Mouse (Mus musculus) liver, embryonic 15.5 days (tissue): Measurements from ENCODE around the gene Fam71e1. TPM values are rescaled to one million over a fixed set of nuclear protein-coding genes. Genes with fewer than 3 reads are reported as not detected.

Experiments used
- ATAC-seq: fragments of 200-750 bp; cut with Nextera tagmentation; 2 replicates; pipeline ENCODE4 v1.8.0; 2017; ENCODE audit warnings: moderate number of reproducible peaks, mild to moderate bottlenecking, moderate library complexity; ENCODE audit not compliant: insufficient read depth
- H3K27ac ChIP-seq: fragments of 300-500 bp; sonication (generic); replicated peaks from 2 replicates; pipeline ENCODE4 v1.5.1; 2015; ENCODE audit warnings: mild to moderate bottlenecking, inconsistent platforms
- H3K27me3 ChIP-seq: fragments of 300-500 bp; sonication (generic); 2 replicates; pipeline ENCODE4 v1.6.1; 2015; ENCODE audit warnings: mild to moderate bottlenecking, inconsistent platforms
- H3K36me3 ChIP-seq: fragments of 300-500 bp; sonication (generic); replicated peaks from 2 replicates; pipeline ENCODE4 v1.6.1; 2015; ENCODE audit warnings: moderate library complexity, mild to moderate bottlenecking, inconsistent platforms
- H3K4me1 ChIP-seq: fragments of 300-500 bp; sonication (generic); replicated peaks from 2 replicates; pipeline ENCODE4 v1.6.1; 2015; ENCODE audit warnings: inconsistent platforms
- H3K4me2 ChIP-seq: fragments of 300-500 bp; sonication (generic); 2 replicates; pipeline ENCODE4 v1.6.1; 2015; ENCODE audit warnings: moderate library complexity, mild to moderate bottlenecking, inconsistent platforms
- H3K4me3 ChIP-seq: fragments of 300-500 bp; sonication (generic); replicated peaks from 2 replicates; pipeline ENCODE4 v1.5.1; 2015; ENCODE audit warnings: mild to moderate bottlenecking, inconsistent platforms
- H3K9ac ChIP-seq: fragments of 300-500 bp; sonication (generic); 2 replicates; pipeline ENCODE4 v1.6.1; 2015; ENCODE audit warnings: moderate library complexity, mild to moderate bottlenecking, inconsistent platforms
- H3K9me3 ChIP-seq: fragments of 300-500 bp; sonication (generic); replicated peaks from 2 replicates; pipeline ENCODE4 v1.6.1; 2016; ENCODE audit warnings: inconsistent platforms
- WGBS: fragments of 180-500 bp; shearing (Covaris S2); methylation state at CpG from one replicate; pipeline ENCODE4 v1.1.7; 2015; ENCODE audit warnings: mixed read lengths; ENCODE audit not compliant: insufficient replicate concordance; 5-methylcytosine and 5-hydroxymethylcytosine counted together
- polyA plus RNA-seq: library from polyadenylated mRNA; unstranded; fragments of >200 nt; fragmentation: Nextera tagmentation; extraction: Ambion mirVana; gene quantifications from 2 replicates; pipeline ENCODE4 v1.2.1, GENCODE M21; 2015

Gene Fam71e1
- polyA plus RNA-seq, 1 experiment from 2014 or later = 2.0 TPM

GRCm38 (mm10) chr7:44531207-44531606 is 34.8 kb downstream of the Fam71e1 start:
- Histone ChIP-seq H3K36me3 (peaks cover 42% of the 10 kb centered on the region), H3K9ac (no peak overlapping the region), H3K4me3 (no peak overlapping the region), H3K4me2 (no peak overlapping the region), H3K27me3 (peaks cover 26% of the 10 kb centered on the region), H3K4me1 (peaks cover 19% of the 10 kb centered on the region), H3K27ac (no peak overlapping the region), H3K9me3 (no peaks in the 10 kb centered on the region)
- 23% methylated on average over 5 of the region's 5 CpGs for WGBS
- no peak for ATAC-seq

GRCm38 (mm10) chr7:44531946-44532732 is 35.8 kb downstream of the Fam71e1 start, which contains the start of gene Spib:
TSS of gene Spib (minus strand) at chr7:44532071.
- Histone ChIP-seq H3K4me2 (no peak within 1 kb of the TSS), H3K4me1 (peaks cover 19% of the 10 kb centered on the region), H3K27ac (no peak within 1 kb of the TSS), H3K4me3 (no peak within 1 kb of the TSS), H3K9me3 (no peaks in the 10 kb centered on the region), H3K9ac (no peak within 1 kb of the TSS), H3K27me3 (peaks cover 17% of the 10 kb centered on the region), H3K36me3 (peaks cover 51% of the 10 kb centered on the region)
- WGBS = 67% methylated on average over 4 of the region's 4 CpGs
- ATAC-seq = no peak

GRCm38 (mm10) chr7:44532918-44533745 is 36.8 kb downstream of the Fam71e1 start:
- H3K4me1 ChIP-seq = peaks cover 10% of the 10 kb centered on the region
- peaks cover 15% of the 10 kb centered on the region for H3K27me3 ChIP-seq
- H3K27ac ChIP-seq = no peak overlapping the region
- H3K36me3 ChIP-seq = peaks cover 61% of the 10 kb centered on the region
- H3K4me3 ChIP-seq = no peak overlapping the region
- ATAC-seq = no peak
- H3K9me3 ChIP-seq = no peaks in the 10 kb centered on the region
- no peak overlapping the region for H3K9ac ChIP-seq
- H3K4me2 ChIP-seq = no peak overlapping the region
- WGBS = 76% methylated on average over 29 of the region's 29 CpGs

GRCm38 (mm10) chr7:44533746-44534045 is 37.3 kb downstream of the Fam71e1 start:
- Histone ChIP-seq H3K4me2 (no peak overlapping the region), H3K9ac (no peak overlapping the region), H3K27ac (no peak overlapping the region), H3K4me1 (0 out of 2 replicates have a peak, but pooled peaks cover 5% of the 10 kb centered on the region), H3K36me3 (peaks cover 67% of the 10 kb centered on the region), H3K27me3 (peaks cover 10% of the 10 kb centered on the region), H3K9me3 (no peaks in the 10 kb centered on the region), H3K4me3 (no peak overlapping the region)
- 89% methylated on average over 12 of the region's 12 CpGs for WGBS
- no peak for ATAC-seq

- no peaks in the 10 kb centered on the region for H3K9me3 ChIP-seq
- no peak overlapping the region for H3K4me2 ChIP-seq
- 78% methylated on average over 13 of the region's 13 CpGs for WGBS
- no peak overlapping the region for H3K27ac ChIP-seq
- 0 out of 2 replicates have a peak, but pooled peaks cover 4% of the 10 kb centered on the region for H3K4me1 ChIP-seq
- ATAC-seq = no peak
- H3K4me3 ChIP-seq = no peak overlapping the region
- H3K27me3 ChIP-seq = peaks cover 4% of the 10 kb centered on the region; the same call in 1 of the 2 replicates
- H3K9ac ChIP-seq = no peak overlapping the region
- peaks cover 72% of the 10 kb centered on the region for H3K36me3 ChIP-seq
These were observed 37.9 kb downstream of the Fam71e1 start for GRCm38 (mm10) chr7:44534242-44534641.

DNA sequence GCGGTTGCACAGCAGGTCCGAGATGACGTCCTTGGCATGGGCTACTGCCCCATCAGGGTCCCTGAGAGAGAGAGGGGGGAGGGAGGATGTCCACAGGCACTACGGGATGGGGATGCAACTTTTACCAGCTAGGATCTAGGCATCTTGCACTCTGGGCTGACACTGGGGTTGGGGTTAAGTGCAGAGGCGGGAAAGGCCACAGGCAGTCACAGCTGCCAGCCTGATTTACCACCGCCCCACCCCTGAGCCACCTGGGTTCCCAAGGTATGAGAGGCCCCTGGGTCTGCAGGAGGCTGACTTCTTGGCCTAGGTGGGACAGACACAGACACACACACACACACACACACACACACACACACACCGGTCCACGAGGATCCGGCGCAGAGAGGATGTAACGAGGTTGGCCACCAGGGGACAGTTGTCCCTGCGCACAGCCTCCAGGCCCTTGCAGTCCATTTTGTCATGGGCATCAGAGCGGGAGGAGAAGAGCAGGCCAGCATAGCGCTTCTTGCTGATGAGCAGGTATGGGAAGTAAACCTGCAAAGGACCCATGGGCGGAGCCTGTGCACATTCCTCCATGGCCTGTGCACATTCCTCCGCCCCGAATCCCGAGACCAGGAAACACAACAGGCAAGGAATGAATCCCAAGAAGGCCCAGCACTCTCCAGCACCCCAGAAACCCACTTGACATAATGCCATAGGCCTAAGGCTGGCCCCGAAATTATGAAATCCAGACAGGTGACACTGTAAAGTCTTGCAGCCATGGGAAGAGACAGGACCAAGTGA is 38.5 kb downstream of the Fam71e1 start:
- Histone ChIP-seq H3K36me3 (peaks cover 79% of the 10 kb centered on the region), H3K4me3 (no peak overlapping the region), H3K9me3 (no peaks in the 10 kb centered on the region), H3K27ac (no peak overlapping the region), H3K4me2 (no peak overlapping the region), H3K9ac (no peak overlapping the region), H3K4me1 (0 out of 2 replicates have a peak, but pooled peaks cover 4% of the 10 kb centered on the region), H3K27me3 (no peaks in the 10 kb centered on the region)
- ATAC-seq = no peak
- WGBS = 81% methylated on average over 19 of the region's 19 CpGs

DNA sequence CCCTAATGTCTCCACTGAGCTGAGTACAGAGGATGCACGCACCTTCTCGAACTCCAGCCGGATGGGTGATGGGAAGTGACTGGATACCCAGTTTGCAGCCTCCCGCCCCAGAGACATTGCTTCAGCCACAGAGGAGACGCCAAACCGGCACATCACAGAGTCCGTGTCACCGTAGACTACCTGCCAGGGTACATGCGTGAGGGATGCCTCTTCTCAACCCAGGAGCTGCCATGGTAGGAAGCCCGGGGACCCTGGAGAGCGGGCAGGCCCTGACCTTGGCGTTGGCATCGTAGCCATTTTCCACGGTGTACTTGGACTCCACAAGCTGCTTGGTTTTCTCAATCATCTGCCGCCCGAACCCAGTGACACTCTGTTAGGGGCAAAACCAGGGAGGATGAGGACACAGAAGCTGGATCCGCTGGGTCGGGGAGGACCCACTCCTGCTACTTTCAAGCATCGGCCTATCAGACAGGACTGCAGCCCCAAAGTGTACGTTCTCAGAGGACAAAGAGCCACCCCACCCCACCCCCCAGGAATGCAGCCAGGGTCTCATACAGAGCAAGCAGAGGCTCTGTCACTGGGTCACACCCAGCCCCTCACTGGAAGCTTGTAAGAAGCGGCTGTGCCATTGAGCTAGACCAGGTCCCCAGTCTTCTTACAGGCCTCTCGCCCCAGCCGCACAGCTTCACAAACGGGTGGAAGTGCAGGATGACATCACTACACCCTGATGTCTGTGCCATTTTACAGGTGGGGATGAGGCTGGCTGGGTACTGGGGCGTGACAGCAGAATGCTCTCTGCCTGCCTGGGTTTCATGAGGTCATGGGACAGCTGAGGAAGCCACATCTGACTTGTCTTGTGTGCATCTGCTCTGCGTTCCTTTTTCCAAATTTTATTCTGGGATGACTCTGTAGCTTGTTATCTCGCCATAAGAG is 39.5 kb downstream of the Fam71e1 start:
- no peaks in the 10 kb centered on the region for H3K27me3 ChIP-seq
- H3K9ac ChIP-seq = no peak overlapping the region
- no peak overlapping the region for H3K4me3 ChIP-seq
- no peak for ATAC-seq
- WGBS = 87% methylated on average over 27 of the region's 27 CpGs
- peaks cover 89% of the 10 kb centered on the region for H3K36me3 ChIP-seq
- H3K9me3 ChIP-seq = no peaks in the 10 kb centered on the region
- no peak overlapping the region for H3K27ac ChIP-seq
- 0 out of 2 replicates have a peak, but pooled peaks cover 4% of the 10 kb centered on the region for H3K4me1 ChIP-seq
- no peak overlapping the region for H3K4me2 ChIP-seq

- H3K36me3 ChIP-seq = peaks cover 96% of the 10 kb centered on the region
- WGBS = 77% methylated on average over 6 of the region's 6 CpGs
- H3K4me2 ChIP-seq = no peak overlapping the region
- ATAC-seq = no peak
- no peak overlapping the region for H3K4me3 ChIP-seq
- no peaks in the 10 kb centered on the region for H3K9me3 ChIP-seq
- no peak overlapping the region for H3K27ac ChIP-seq
- 0 out of 2 replicates have a peak, but pooled peaks cover 4% of the 10 kb centered on the region for H3K4me1 ChIP-seq
- H3K27me3 ChIP-seq = no peaks in the 10 kb centered on the region
- no peak overlapping the region for H3K9ac ChIP-seq
These were observed 40.2 kb downstream of the Fam71e1 start for GRCm38 (mm10) chr7:44536590-44536968.

- Histone ChIP-seq H3K36me3 (peaks cover 100% of the 10 kb centered on the region), H3K4me2 (no peak overlapping the region), H3K27ac (no peak overlapping the region), H3K9ac (no peak overlapping the region), H3K4me3 (no peak overlapping the region), H3K4me1 (0 out of 2 replicates have a peak, but pooled peaks cover 4% of the 10 kb centered on the region), H3K27me3 (no peaks in the 10 kb centered on the region), H3K9me3 (no peaks in the 10 kb centered on the region)
- WGBS = 71% methylated on average over 7 of the region's 7 CpGs
- no peak for ATAC-seq
These were observed 40.6 kb downstream of the Fam71e1 start for GRCm38 (mm10) chr7:44537009-44537408.

GRCm38 (mm10) chr7:44537496-44537895 is 41.1 kb downstream of the Fam71e1 start:
- H3K27me3 ChIP-seq = no peaks in the 10 kb centered on the region
- no peak for ATAC-seq
- H3K9ac ChIP-seq = no peak overlapping the region
- no peaks in the 10 kb centered on the region for H3K9me3 ChIP-seq
- no peak overlapping the region for H3K4me3 ChIP-seq
- H3K27ac ChIP-seq = no peak overlapping the region
- H3K4me1 ChIP-seq = 0 out of 2 replicates have a peak, but pooled peaks cover 4% of the 10 kb centered on the region
- no peak overlapping the region for H3K4me2 ChIP-seq
- 90% methylated on average over 13 of the region's 13 CpGs for WGBS
- peaks cover 100% of the 10 kb centered on the region for H3K36me3 ChIP-seq
